Mouse (Mus musculus): ENCODE measurements around the gene Rbm47. TPM values are rescaled to one million over a fixed set of nuclear protein-coding genes. Genes with fewer than 3 reads are reported as not detected.

Rbm47 gene
- polyA plus RNA-seq, 1 experiment from 2014 or later = 2.4 TPM

- 83% methylated on average over 3 of the region's 3 CpGs for WGBS
- ATAC-seq (ENCODE audit: insufficient number of reproducible peaks, insufficient read depth, low FRiP score, low TSS enrichment, low read depth) = no peak
Observed at GRCm38 (mm10) chr5:66013999-66014398, 158.9 kb downstream of the Rbm47 start.

DNA sequence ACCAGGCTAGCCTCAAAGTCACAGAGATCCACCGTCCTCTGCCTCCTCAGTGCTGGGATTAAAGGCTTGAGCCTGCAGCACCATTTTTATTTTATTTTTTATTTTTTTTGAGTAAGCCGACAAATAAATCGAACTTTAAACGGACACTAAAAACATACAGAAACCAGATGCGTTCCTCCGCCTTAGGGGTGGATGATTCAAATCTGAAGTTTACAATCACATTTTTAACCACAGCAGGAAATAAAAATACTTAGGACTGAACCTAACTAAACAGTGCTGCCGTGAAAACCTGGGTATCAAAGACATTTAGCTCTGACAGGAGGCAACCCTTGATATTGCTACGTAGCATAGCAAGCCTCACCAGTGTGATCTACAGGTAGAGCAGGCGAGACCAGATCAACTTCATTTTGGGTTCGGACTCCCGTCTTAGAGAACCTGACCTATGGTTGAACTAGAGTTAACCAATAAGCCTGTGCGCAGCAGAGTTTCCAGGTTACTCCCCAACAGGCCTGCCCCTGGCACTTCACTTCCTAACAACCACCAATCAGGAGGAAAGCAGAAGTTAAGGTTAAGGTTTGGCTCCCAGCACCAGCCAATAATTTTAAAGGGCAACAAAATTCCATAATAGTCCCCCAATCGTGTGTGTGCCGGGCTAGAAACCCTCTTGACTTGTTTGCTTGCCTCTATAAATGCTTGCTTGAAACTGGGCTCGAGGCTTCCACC, 164.5 kb downstream of the Rbm47 start:
- Histone ChIP-seq H3K4me2 (no peak overlapping the region), H3K4me1 (replicated peaks) (no peaks in the 10 kb centered on the region), H3K36me3 (no peaks in the 10 kb centered on the region), H3K27ac (no peak overlapping the region), H3K27me3 (peaks cover 4% of the 10 kb centered on the region; the same call in 1 of the 2 replicates), H3K4me3 (replicated peaks) (no peak overlapping the region), H3K9me3 (no peaks in the 10 kb centered on the region), H3K9ac (replicated peaks) (no peak overlapping the region)
- 84% methylated on average over 15 of the region's 15 CpGs for WGBS
- no peak for ATAC-seq (ENCODE audit: insufficient number of reproducible peaks, insufficient read depth, low FRiP score, low TSS enrichment, low read depth)

More at GRCm38 (mm10) chr5:66013999-66014398, 158.9 kb downstream of the Rbm47 start:
- Histone ChIP-seq H3K4me2 (no peak overlapping the region), H3K4me1 (replicated peaks) (no peaks in the 10 kb centered on the region), H3K27ac (no peak overlapping the region), H3K36me3 (no peaks in the 10 kb centered on the region), H3K4me3 (replicated peaks) (no peak overlapping the region), H3K9ac (replicated peaks) (no peak overlapping the region), H3K27me3 (no peaks in the 10 kb centered on the region), H3K9me3 (no peaks in the 10 kb centered on the region)

DNA sequence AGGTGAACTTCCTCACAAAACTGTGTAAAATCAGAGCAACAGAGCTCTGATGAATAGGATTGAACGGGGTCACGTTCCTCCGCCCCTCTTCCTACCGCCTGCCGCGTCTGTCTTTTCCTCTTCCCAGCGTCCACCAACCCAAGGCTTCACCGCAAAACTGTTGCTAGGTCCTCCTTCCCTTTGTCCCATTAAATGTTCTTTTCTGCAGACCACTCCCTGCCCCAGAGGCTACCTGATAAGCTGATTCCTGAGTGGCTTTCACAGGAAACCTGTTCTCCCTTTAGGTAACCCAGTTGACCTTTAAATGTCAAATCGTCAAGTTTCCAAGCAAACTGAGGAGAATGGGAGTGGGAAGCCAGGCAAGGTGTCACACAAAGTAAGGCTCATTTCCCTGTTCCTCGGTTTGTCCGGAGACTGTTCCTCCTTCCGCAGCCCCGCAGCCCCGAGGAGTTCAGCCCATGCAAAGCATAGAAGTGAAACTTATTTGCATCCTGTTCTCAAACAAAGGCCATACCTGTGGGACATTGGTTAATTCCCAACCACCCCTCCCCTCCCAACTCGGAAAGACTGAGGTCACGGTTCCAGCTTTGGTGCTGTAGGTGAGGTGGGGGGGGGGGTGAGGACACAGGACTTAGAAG, 167.8 kb downstream of the Rbm47 start:
- WGBS = 44% methylated on average over 16 of the region's 16 CpGs
- Histone ChIP-seq H3K27ac (no peak overlapping the region), H3K9ac (replicated peaks) (no peak overlapping the region), H3K4me2 (no peak overlapping the region), H3K36me3 (no peaks in the 10 kb centered on the region), H3K27me3 (peaks cover 4% of the 10 kb centered on the region; the same call in 1 of the 2 replicates), H3K4me1 (replicated peaks) (peaks cover 11% of the 10 kb centered on the region), H3K4me3 (replicated peaks) (no peak overlapping the region), H3K9me3 (no peaks in the 10 kb centered on the region)
- no peak for ATAC-seq (ENCODE audit: insufficient number of reproducible peaks, insufficient read depth, low FRiP score, low TSS enrichment, low read depth)

- 78% methylated on average over 14 of the region's 14 CpGs for WGBS
- H3K27ac ChIP-seq = no peak within 1 kb of the TSS
- no peaks in the 10 kb centered on the region for H3K36me3 ChIP-seq
- H3K9me3 ChIP-seq = no peaks in the 10 kb centered on the region
- H3K4me2 ChIP-seq = no peak within 1 kb of the TSS
- peaks cover 15% of the 10 kb centered on the region for H3K4me1 ChIP-seq (replicated peaks)
- no peak for ATAC-seq (ENCODE audit: insufficient number of reproducible peaks, insufficient read depth, low FRiP score, low TSS enrichment, low read depth)
- no peak within 1 kb of the TSS for H3K9ac ChIP-seq (replicated peaks)
- H3K4me3 ChIP-seq (replicated peaks) = no peak within 1 kb of the TSS
- H3K27me3 ChIP-seq = peaks cover 4% of the 10 kb centered on the region; the same call in 1 of the 2 replicates
Observed at GRCm38 (mm10) chr5:66004134-66004925, 168.6 kb downstream of the Rbm47 start, which contains the start of gene 9130230L23Rik. Gene 9130230L23Rik (minus strand): TSS chr5:66004285.

- Histone ChIP-seq H3K9me3 (no peaks in the 10 kb centered on the region), H3K36me3 (no peaks in the 10 kb centered on the region), H3K4me2 (no peak overlapping the region), H3K9ac (replicated peaks) (no peak overlapping the region), H3K27ac (no peak overlapping the region), H3K27me3 (peaks cover 4% of the 10 kb centered on the region; the same call in 1 of the 2 replicates), H3K4me3 (replicated peaks) (no peak overlapping the region), H3K4me1 (replicated peaks) (peaks cover 15% of the 10 kb centered on the region)
- ATAC-seq (ENCODE audit: insufficient number of reproducible peaks, insufficient read depth, low FRiP score, low TSS enrichment, low read depth) = no peak
- 64% methylated on average over 5 of the region's 5 CpGs for WGBS
Observed at GRCm38 (mm10) chr5:66001232-66001631, 171.7 kb downstream of the Rbm47 start.

DNA sequence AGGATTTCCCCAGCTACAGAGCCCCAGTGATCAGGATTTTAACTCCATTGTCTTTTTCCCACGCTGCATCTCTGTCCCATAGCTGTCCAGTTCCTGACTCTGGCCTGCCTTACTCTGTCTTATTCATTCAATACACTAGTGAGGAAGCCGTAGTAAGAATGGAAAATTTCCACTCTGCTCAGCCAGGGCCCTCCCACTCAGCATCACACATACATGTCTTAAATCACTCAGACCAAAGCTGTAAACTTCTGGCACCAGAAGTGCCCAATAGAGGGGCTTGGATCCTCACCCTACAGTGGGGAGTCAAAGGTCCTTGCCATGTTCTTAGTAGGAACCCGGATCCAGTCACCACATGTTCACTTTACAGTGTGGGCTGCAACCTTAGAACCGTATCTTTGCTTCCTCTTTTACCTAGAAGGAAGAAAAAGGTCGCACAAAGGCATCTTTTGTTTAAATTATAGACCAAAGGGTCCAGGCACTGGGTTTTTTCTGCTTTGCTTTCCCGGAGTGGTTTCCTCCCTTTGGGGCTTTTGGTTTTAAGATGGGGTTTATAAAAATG, 172.3 kb downstream of the Rbm47 start:
- no peak for ATAC-seq (ENCODE audit: insufficient number of reproducible peaks, insufficient read depth, low FRiP score, low TSS enrichment, low read depth)
- H3K27me3 ChIP-seq = peaks cover 4% of the 10 kb centered on the region; the same call in 1 of the 2 replicates
- H3K36me3 ChIP-seq = no peaks in the 10 kb centered on the region
- WGBS = 57% methylated on average over 6 of the region's 6 CpGs
- H3K27ac ChIP-seq = peak overlapping the region; percentile 23; the same call in 1 of the 2 replicates
- H3K9me3 ChIP-seq = no peaks in the 10 kb centered on the region
- no peak overlapping the region for H3K4me3 ChIP-seq (replicated peaks)
- H3K4me2 ChIP-seq = no peak overlapping the region
- H3K4me1 ChIP-seq (replicated peaks) = peaks cover 15% of the 10 kb centered on the region
- H3K9ac ChIP-seq (replicated peaks) = no peak overlapping the region

DNA sequence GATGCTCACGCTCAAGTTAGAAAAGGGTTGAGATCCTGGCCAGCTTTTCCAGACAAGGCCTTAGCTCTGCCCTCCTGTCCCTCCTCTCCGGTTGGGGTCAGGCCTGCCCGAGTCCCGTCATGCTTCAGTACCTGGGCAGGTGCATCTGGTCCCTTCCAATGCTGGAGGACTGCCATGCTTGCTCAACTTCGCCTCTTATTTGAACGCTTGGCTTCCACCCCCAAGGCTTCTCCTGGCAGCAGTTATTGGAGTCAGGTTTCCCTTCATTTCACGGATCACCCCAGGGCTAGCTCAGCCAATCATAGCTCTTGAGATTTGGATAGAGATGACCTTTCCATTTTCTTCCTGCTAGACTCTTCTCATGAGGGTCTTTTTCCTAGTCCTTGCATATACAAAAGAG, 172.8 kb downstream of the Rbm47 start:
- peaks cover 4% of the 10 kb centered on the region; the same call in 1 of the 2 replicates for H3K27me3 ChIP-seq
- no peak overlapping the region for H3K4me2 ChIP-seq
- ATAC-seq (ENCODE audit: insufficient number of reproducible peaks, insufficient read depth, low FRiP score, low TSS enrichment, low read depth) = no peak
- H3K36me3 ChIP-seq = no peaks in the 10 kb centered on the region
- 76% methylated on average over 7 of the region's 7 CpGs for WGBS
- H3K9me3 ChIP-seq = no peaks in the 10 kb centered on the region
- H3K4me1 ChIP-seq (replicated peaks) = peaks cover 15% of the 10 kb centered on the region
- peak overlapping the region; percentile 23; the same call in 1 of the 2 replicates for H3K27ac ChIP-seq
- no peak overlapping the region for H3K9ac ChIP-seq (replicated peaks)
- H3K4me3 ChIP-seq (replicated peaks) = no peak overlapping the region

DNA sequence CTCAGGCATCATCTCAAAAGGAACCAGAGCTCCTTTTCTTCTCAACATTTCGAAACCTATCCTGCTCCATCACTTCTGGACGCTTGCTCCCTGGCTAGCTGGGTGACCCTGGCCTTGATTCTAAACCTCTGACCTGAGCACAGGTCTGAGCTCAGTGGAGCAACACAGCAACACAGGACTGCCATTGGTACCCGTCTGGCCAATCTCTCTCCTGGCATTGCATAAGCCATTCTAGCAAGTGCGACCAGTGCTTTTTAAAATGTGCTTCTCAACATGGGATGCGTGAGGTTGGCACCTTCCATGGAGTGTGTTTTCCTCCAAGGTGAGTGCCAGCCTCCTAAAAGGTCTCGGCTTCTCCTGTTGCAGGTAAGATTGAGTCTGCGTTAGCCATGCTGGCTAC, 173.8 kb downstream of the Rbm47 start:
- Histone ChIP-seq H3K4me3 (replicated peaks) (no peak overlapping the region), H3K27ac (no peak overlapping the region), H3K36me3 (no peaks in the 10 kb centered on the region), H3K9me3 (no peaks in the 10 kb centered on the region), H3K27me3 (no peaks in the 10 kb centered on the region), H3K4me1 (replicated peaks) (peaks cover 15% of the 10 kb centered on the region), H3K9ac (replicated peaks) (no peak overlapping the region), H3K4me2 (no peak overlapping the region)
- 89% methylated on average over 7 of the region's 7 CpGs for WGBS
- ATAC-seq (ENCODE audit: insufficient number of reproducible peaks, insufficient read depth, low FRiP score, low TSS enrichment, low read depth) = no peak

- no peak overlapping the region for H3K4me2 ChIP-seq
- no peak overlapping the region for H3K4me3 ChIP-seq (replicated peaks)
- H3K36me3 ChIP-seq = no peaks in the 10 kb centered on the region
- ATAC-seq (ENCODE audit: insufficient number of reproducible peaks, insufficient read depth, low FRiP score, low TSS enrichment, low read depth) = no peak
- H3K27ac ChIP-seq = no peak overlapping the region
- H3K9ac ChIP-seq (replicated peaks) = no peak overlapping the region
- no peaks in the 10 kb centered on the region for H3K9me3 ChIP-seq
- H3K27me3 ChIP-seq = no peaks in the 10 kb centered on the region
- H3K4me1 ChIP-seq (replicated peaks) = peaks cover 15% of the 10 kb centered on the region
Observed at GRCm38 (mm10) chr5:65997813-65998212, 175.1 kb downstream of the Rbm47 start.

DNA sequence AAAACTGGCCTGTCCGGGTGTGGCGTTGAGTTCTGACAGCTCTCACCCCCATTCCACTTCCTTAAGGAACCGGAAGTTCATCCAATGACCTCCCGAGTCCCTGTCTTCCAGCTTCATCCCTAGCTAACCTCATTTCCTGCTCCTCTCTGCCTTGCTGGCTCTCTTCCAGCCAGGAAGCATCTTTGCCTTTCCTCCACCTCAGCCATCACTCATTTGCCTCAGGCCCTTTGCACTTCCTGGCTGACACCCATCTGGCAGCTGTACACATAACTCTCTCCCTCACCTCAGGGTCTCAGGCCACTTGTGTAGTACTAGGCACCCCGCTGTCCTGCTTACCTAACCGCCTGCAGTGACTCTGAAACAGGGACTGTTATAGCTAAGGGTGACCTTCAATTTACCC, 178.3 kb downstream of the Rbm47 start:
- no peaks in the 10 kb centered on the region for H3K27me3 ChIP-seq
- no peaks in the 10 kb centered on the region for H3K36me3 ChIP-seq
- no peaks in the 10 kb centered on the region for H3K4me1 ChIP-seq (replicated peaks)
- WGBS = 78% methylated on average over 6 of the region's 6 CpGs
- H3K9ac ChIP-seq (replicated peaks) = no peak overlapping the region
- no peak overlapping the region for H3K4me3 ChIP-seq (replicated peaks)
- H3K27ac ChIP-seq = no peak overlapping the region
- no peak overlapping the region for H3K4me2 ChIP-seq
- ATAC-seq (ENCODE audit: insufficient number of reproducible peaks, insufficient read depth, low FRiP score, low TSS enrichment, low read depth) = no peak
- no peaks in the 10 kb centered on the region for H3K9me3 ChIP-seq

- Histone ChIP-seq H3K4me2 (no peak overlapping the region), H3K9ac (replicated peaks) (no peak overlapping the region), H3K4me1 (replicated peaks) (no peaks in the 10 kb centered on the region), H3K9me3 (no peaks in the 10 kb centered on the region), H3K27ac (no peak overlapping the region), H3K4me3 (replicated peaks) (no peak overlapping the region), H3K27me3 (no peaks in the 10 kb centered on the region), H3K36me3 (no peaks in the 10 kb centered on the region)
- WGBS = 92% methylated on average over 2 of the region's 2 CpGs
- ATAC-seq (ENCODE audit: insufficient number of reproducible peaks, insufficient read depth, low FRiP score, low TSS enrichment, low read depth) = no peak
Observed at GRCm38 (mm10) chr5:65991191-65991590, 181.7 kb downstream of the Rbm47 start.

Measured in limb, embryonic 12.5 days (tissue).